Mouse (Mus musculus): ENCODE data around the gene Cbr4.

Cbr4 gene

GRCm38 (mm10) chr8:61478793-61479192 lies 8.7 kb upstream of the Cbr4 start:
- no peaks in the 10 kb centered on the region; the same call in 1 of the 2 replicates for H3K9me3 ChIP-seq (ENCODE audit: low read length)
- H3K4me3 ChIP-seq (replicated peaks; ENCODE audit: low read length), result no peak overlapping the region
- H3K36me3 ChIP-seq (ENCODE audit: insufficient read depth, low read length), result no peaks in the 10 kb centered on the region
- peaks cover 7% of the 10 kb centered on the region; the same call in 1 of the 2 replicates for H3K4me1 ChIP-seq (replicated peaks; ENCODE audit: low read depth, low read length)
- H3K27me3 ChIP-seq (ENCODE audit: insufficient read depth, low read length), result no peaks in the 10 kb centered on the region
- no peak for TF ChIP-seq POU5F1 (IDR thresholded peaks at IDR 0.05; ENCODE audit: borderline replicate concordance, low read length)
- no peak for TF ChIP-seq NANOG (IDR thresholded peaks at IDR 0.05; ENCODE audit: borderline replicate concordance, low read length)
- TF ChIP-seq CTCF (conservative IDR thresholded peaks at IDR 0.05; ENCODE audit: low read length), result no peak

GRCm38 (mm10) chr8:61479506-61480214 lies 7.9 kb upstream of the Cbr4 start:
- no peaks in the 10 kb centered on the region; the same call in 1 of the 2 replicates for H3K9me3 ChIP-seq (ENCODE audit: low read length)
- H3K4me1 ChIP-seq (replicated peaks; ENCODE audit: low read depth, low read length), result peaks cover 7% of the 10 kb centered on the region; the same call in 1 of the 2 replicates
- TF ChIP-seq POU5F1 (IDR thresholded peaks at IDR 0.05; ENCODE audit: borderline replicate concordance, low read length) (no peak), CTCF (conservative IDR thresholded peaks at IDR 0.05; ENCODE audit: low read length) (peak; percentile 60)
- peak overlapping the region; percentile 66 for H3K4me3 ChIP-seq (replicated peaks; ENCODE audit: low read length)
- H3K36me3 ChIP-seq (ENCODE audit: insufficient read depth, low read length), result no peaks in the 10 kb centered on the region
- H3K27me3 ChIP-seq (ENCODE audit: insufficient read depth, low read length), result no peaks in the 10 kb centered on the region

GRCm38 (mm10) chr8:61480260-61480967 lies 7.1 kb upstream of the Cbr4 start:
- Histone ChIP-seq H3K9me3 (ENCODE audit: low read length) (no peaks in the 10 kb centered on the region; the same call in 1 of the 2 replicates), H3K27me3 (ENCODE audit: insufficient read depth, low read length) (no peaks in the 10 kb centered on the region), H3K4me3 (replicated peaks; ENCODE audit: low read length) (peak overlapping the region; percentile 66), H3K36me3 (ENCODE audit: insufficient read depth, low read length) (no peaks in the 10 kb centered on the region), H3K4me1 (replicated peaks; ENCODE audit: low read depth, low read length) (peaks cover 7% of the 10 kb centered on the region; the same call in 1 of the 2 replicates)
- TF ChIP-seq POU5F1 (IDR thresholded peaks at IDR 0.05; ENCODE audit: borderline replicate concordance, low read length), result no peak
- no peak for TF ChIP-seq CTCF (conservative IDR thresholded peaks at IDR 0.05; ENCODE audit: low read length)
- TF ChIP-seq NANOG (IDR thresholded peaks at IDR 0.05; ENCODE audit: borderline replicate concordance, low read length), result no peak

GRCm38 (mm10) chr8:61486923-61487529 lies 508 bp upstream of the Cbr4 start:
- TF ChIP-seq POU5F1 (IDR thresholded peaks at IDR 0.05; ENCODE audit: borderline replicate concordance, low read length), result no peak
- no peak for TF ChIP-seq CTCF (conservative IDR thresholded peaks at IDR 0.05; ENCODE audit: low read length)
- no peak for TF ChIP-seq NANOG (IDR thresholded peaks at IDR 0.05; ENCODE audit: borderline replicate concordance, low read length)
- Histone ChIP-seq H3K4me1 (replicated peaks; ENCODE audit: low read depth, low read length) (peaks cover 9% of the 10 kb centered on the region), H3K4me3 (replicated peaks; ENCODE audit: low read length) (0 out of 2 replicates have a peak overlapping the region, but pooled peaks have one; percentile 91), H3K9me3 (ENCODE audit: low read length) (no peaks in the 10 kb centered on the region), H3K36me3 (ENCODE audit: insufficient read depth, low read length) (peaks cover 6% of the 10 kb centered on the region), H3K27me3 (ENCODE audit: insufficient read depth, low read length) (no peaks in the 10 kb centered on the region)

GRCm38 (mm10) chr8:61488631-61489030 lies 1.1 kb downstream of the Cbr4 start:
- Histone ChIP-seq H3K4me3 (replicated peaks; ENCODE audit: low read length) (peak overlapping the region; percentile 91; the same call in 1 of the 2 replicates), H3K36me3 (ENCODE audit: insufficient read depth, low read length) (peaks cover 16% of the 10 kb centered on the region), H3K9me3 (ENCODE audit: low read length) (no peaks in the 10 kb centered on the region), H3K4me1 (replicated peaks; ENCODE audit: low read depth, low read length) (peaks cover 9% of the 10 kb centered on the region), H3K27me3 (ENCODE audit: insufficient read depth, low read length) (no peaks in the 10 kb centered on the region)
- TF ChIP-seq POU5F1 (IDR thresholded peaks at IDR 0.05; ENCODE audit: borderline replicate concordance, low read length), result no peak
- TF ChIP-seq NANOG (IDR thresholded peaks at IDR 0.05; ENCODE audit: borderline replicate concordance, low read length), result no peak
- TF ChIP-seq CTCF (conservative IDR thresholded peaks at IDR 0.05; ENCODE audit: low read length), result no peak

- Histone ChIP-seq H3K36me3 (ENCODE audit: insufficient read depth, low read length) (peaks cover 16% of the 10 kb centered on the region), H3K4me1 (replicated peaks; ENCODE audit: low read depth, low read length) (0 out of 2 replicates have a peak, but pooled peaks cover 4% of the 10 kb centered on the region)
Measured at GRCm38 (mm10) chr8:61497110-61497509, 9.6 kb downstream of the Cbr4 start.

GRCm38 (mm10) chr8:61499035-61499434 lies 11.5 kb downstream of the Cbr4 start:
- no peak overlapping the region for H3K4me3 ChIP-seq (replicated peaks; ENCODE audit: low read length)
- H3K9me3 ChIP-seq (ENCODE audit: low read length), result peaks cover 12% of the 10 kb centered on the region
- H3K27me3 ChIP-seq (ENCODE audit: insufficient read depth, low read length), result no peaks in the 10 kb centered on the region
- TF ChIP-seq POU5F1 (IDR thresholded peaks at IDR 0.05; ENCODE audit: borderline replicate concordance, low read length) (no peak), CTCF (conservative IDR thresholded peaks at IDR 0.05; ENCODE audit: low read length) (no peak), NANOG (IDR thresholded peaks at IDR 0.05; ENCODE audit: borderline replicate concordance, low read length) (no peak)
- peaks cover 18% of the 10 kb centered on the region for H3K36me3 ChIP-seq (ENCODE audit: insufficient read depth, low read length)
- H3K4me1 ChIP-seq (replicated peaks; ENCODE audit: low read depth, low read length), result 0 out of 2 replicates have a peak, but pooled peaks cover 4% of the 10 kb centered on the region

More at GRCm38 (mm10) chr8:61497110-61497509, 9.6 kb downstream of the Cbr4 start:
- Histone ChIP-seq H3K4me3 (replicated peaks; ENCODE audit: low read length) (no peak overlapping the region), H3K27me3 (ENCODE audit: insufficient read depth, low read length) (no peaks in the 10 kb centered on the region), H3K9me3 (ENCODE audit: low read length) (no peaks in the 10 kb centered on the region)
- no peak for TF ChIP-seq POU5F1 (IDR thresholded peaks at IDR 0.05; ENCODE audit: borderline replicate concordance, low read length)
- no peak for TF ChIP-seq CTCF (conservative IDR thresholded peaks at IDR 0.05; ENCODE audit: low read length)
- no peak for TF ChIP-seq NANOG (IDR thresholded peaks at IDR 0.05; ENCODE audit: borderline replicate concordance, low read length)

GRCm38 (mm10) chr8:61500914-61501313 lies 13.4 kb downstream of the Cbr4 start:
- 0 out of 2 replicates have a peak, but pooled peaks cover 4% of the 10 kb centered on the region for H3K4me1 ChIP-seq (replicated peaks; ENCODE audit: low read depth, low read length)
- no peak for TF ChIP-seq POU5F1 (IDR thresholded peaks at IDR 0.05; ENCODE audit: borderline replicate concordance, low read length)
- no peak for TF ChIP-seq CTCF (conservative IDR thresholded peaks at IDR 0.05; ENCODE audit: low read length)
- no peak for TF ChIP-seq NANOG (IDR thresholded peaks at IDR 0.05; ENCODE audit: borderline replicate concordance, low read length)

More at GRCm38 (mm10) chr8:61500914-61501313, 13.4 kb downstream of the Cbr4 start:
- no peaks in the 10 kb centered on the region for H3K27me3 ChIP-seq (ENCODE audit: insufficient read depth, low read length)
- H3K36me3 ChIP-seq (ENCODE audit: insufficient read depth, low read length), result peaks cover 13% of the 10 kb centered on the region
- H3K9me3 ChIP-seq (ENCODE audit: low read length), result peaks cover 12% of the 10 kb centered on the region
- H3K4me3 ChIP-seq (replicated peaks; ENCODE audit: low read length), result no peak overlapping the region

All from E14TG2a.4 (cell line).